Mouse (Mus musculus) CH12.LX (cell line): ENCODE data around the gene Spred2. TPM values are rescaled to one million over a fixed set of nuclear protein-coding genes. Genes with fewer than 3 reads are reported as not detected.

Source experiments
- DNase-seq: peaks from one replicate; pipeline ENCODE4 v3.0.0-alpha.2; 2013; ENCODE audit errors: extremely low read depth
- H3K27ac ChIP-seq: 2 replicates; pipeline ENCODE4 v1.5.1; 2012; ENCODE audit warnings: low read depth, mild to moderate bottlenecking, control low read depth, moderate library complexity; ENCODE audit not compliant: insufficient read depth
- H3K27me3 ChIP-seq: replicated peaks from 2 replicates; pipeline ENCODE3; 2012; ENCODE audit warnings: inconsistent platforms
- H3K36me3 ChIP-seq, 2 experiments: replicated peaks in 1 of 2; 2 replicates each; pipeline versions ENCODE3 to v1.6.1; 2012; ENCODE audit warnings: inconsistent platforms in 1 of 2, low read length in 1 of 2, mild to moderate bottlenecking in 1 of 2, mixed read lengths in 1 of 2, moderate library complexity in 1 of 2; ENCODE audit not compliant: control insufficient read depth in 1 of 2, insufficient read depth in 1 of 2
- H3K4me1 ChIP-seq, 2 experiments: 2 replicates each; pipeline ENCODE4 v1.6.1; 2012; ENCODE audit warnings: inconsistent platforms in 1 of 2, moderate library complexity in 1 of 2; ENCODE audit not compliant: insufficient read depth in 2 of 2, control insufficient read depth in 1 of 2
- H3K4me2 ChIP-seq: 2 replicates; pipeline ENCODE4 v1.6.1; 2012; ENCODE audit warnings: low read depth, mild to moderate bottlenecking, control low read depth; ENCODE audit not compliant: poor library complexity, insufficient read depth, severe bottlenecking
- H3K4me3 ChIP-seq, 3 experiments: fragments of 150-350 bp in 1 of 3; sonication (generic) in 1 of 3; replicated peaks in 1 of 3; 2 replicates each; pipeline versions ENCODE3 to v1.5.1; 2011 to 2012; ENCODE audit warnings: low read depth in 2 of 3, low read length in 2 of 3, mild to moderate bottlenecking in 2 of 3, moderate library complexity in 2 of 3, control low read depth in 1 of 3, improper control_type of control experiment in 1 of 3, inconsistent platforms in 1 of 3, mixed read lengths in 1 of 3; ENCODE audit not compliant: poor library complexity in 1 of 3
- H3K79me2 ChIP-seq: replicated peaks from 2 replicates; pipeline ENCODE4 v1.6.1; 2012; ENCODE audit warnings: mild to moderate bottlenecking, moderate library complexity; ENCODE audit not compliant: control insufficient read depth, poor library complexity, insufficient read depth, severe bottlenecking; ENCODE audit errors: extremely low read depth
- H3K9ac ChIP-seq: 2 replicates; pipeline ENCODE4 v1.6.1; 2012; ENCODE audit warnings: low read depth, mild to moderate bottlenecking, control low read depth, moderate library complexity; ENCODE audit not compliant: insufficient read depth
- H3K9me3 ChIP-seq: replicated peaks from 2 replicates; pipeline ENCODE3; 2012; ENCODE audit warnings: low read length, inconsistent platforms, mixed read lengths
- CHD1 ChIP-seq: IDR thresholded peaks from 2 replicates; pipeline ENCODE4 v1.6.1; 2012; ENCODE audit warnings: low read depth, low read length, improper control_type of control experiment, inconsistent platforms
- CHD2 ChIP-seq: IDR thresholded peaks from 2 replicates; pipeline ENCODE4 v1.6.1; 2011; ENCODE audit warnings: low read length, improper control_type of control experiment
- CTCF ChIP-seq, 2 experiments: IDR thresholded peaks in 1 of 2; conservative IDR thresholded peaks in 1 of 2; 2 replicates each; pipeline ENCODE4 v1.5.1; 2011 to 2012; ENCODE audit warnings: low read depth in 2 of 2, low read length in 2 of 2, improper control_type of control experiment in 1 of 2, inconsistent platforms in 1 of 2, mild to moderate bottlenecking in 1 of 2, moderate library complexity in 1 of 2
- E2F4 ChIP-seq: IDR thresholded peaks from 2 replicates; pipeline ENCODE4 v1.6.1; 2011; ENCODE audit warnings: low read depth, low read length, improper control_type of control experiment; ENCODE audit not compliant: insufficient replicate concordance
- ELF1 ChIP-seq: IDR thresholded peaks from 2 replicates; pipeline ENCODE4 v1.6.1; 2014; ENCODE audit warnings: low read depth, mild to moderate bottlenecking, inconsistent platforms, low read length, improper control_type of control experiment
- ETS1 ChIP-seq: conservative IDR thresholded peaks from 2 replicates; pipeline ENCODE4 v1.6.1; 2012; ENCODE audit warnings: low read depth, mild to moderate bottlenecking, inconsistent platforms, low read length, improper control_type of control experiment, moderate library complexity
- HCFC1 ChIP-seq: IDR thresholded peaks from 2 replicates; pipeline ENCODE4 v1.6.1; 2012; ENCODE audit warnings: low read depth, mild to moderate bottlenecking, inconsistent platforms, low read length, improper control_type of control experiment
- JUN ChIP-seq: IDR thresholded peaks from 2 replicates; pipeline ENCODE4 v1.6.1; 2011; ENCODE audit warnings: low read depth, mild to moderate bottlenecking, low read length, improper control_type of control experiment, moderate library complexity; ENCODE audit not compliant: insufficient read depth
- KAT2A ChIP-seq: IDR thresholded peaks from 2 replicates; pipeline ENCODE4 v1.6.1; 2012; ENCODE audit warnings: low read length, improper control_type of control experiment, inconsistent platforms; ENCODE audit not compliant: insufficient replicate concordance
- MAFK ChIP-seq: IDR thresholded peaks from 2 replicates; pipeline ENCODE4 v1.6.1; 2011; ENCODE audit warnings: low read length, improper control_type of control experiment; ENCODE audit not compliant: insufficient replicate concordance
- MEF2A ChIP-seq: IDR thresholded peaks from 2 replicates; pipeline ENCODE4 v1.6.1; 2014; ENCODE audit warnings: low read depth, mild to moderate bottlenecking, inconsistent platforms, low read length, improper control_type of control experiment, borderline replicate concordance
- NELFE ChIP-seq: IDR thresholded peaks from 2 replicates; pipeline ENCODE4 v1.6.1; 2011; ENCODE audit warnings: low read depth, low read length, improper control_type of control experiment
- NRF1 ChIP-seq: IDR thresholded peaks from 2 replicates; pipeline ENCODE4 v1.6.1; 2014; ENCODE audit warnings: low read depth, mild to moderate bottlenecking, inconsistent platforms, low read length, improper control_type of control experiment, moderate library complexity
- POLR2AphosphoS2 ChIP-seq: IDR thresholded peaks from 2 replicates; pipeline ENCODE4 v1.6.1; 2011; ENCODE audit warnings: low read depth, low read length, improper control_type of control experiment
- RAD21 ChIP-seq: IDR thresholded peaks from 2 replicates; pipeline ENCODE4 v1.6.1; 2011; ENCODE audit warnings: low read depth, mild to moderate bottlenecking, low read length, improper control_type of control experiment, moderate library complexity
- RCOR1 ChIP-seq: conservative IDR thresholded peaks from 2 replicates; pipeline ENCODE4 v1.6.1; 2012; ENCODE audit warnings: low read depth, mild to moderate bottlenecking, inconsistent platforms, low read length, improper control_type of control experiment
- SIN3A ChIP-seq: IDR thresholded peaks from 2 replicates; pipeline ENCODE4 v1.6.1; 2012; ENCODE audit warnings: low read length, improper control_type of control experiment, inconsistent platforms
- SMC3 ChIP-seq: IDR thresholded peaks from 2 replicates; pipeline ENCODE4 v1.6.1; 2011; ENCODE audit warnings: low read depth, low read length, improper control_type of control experiment
- USF1 ChIP-seq: IDR thresholded peaks from 2 replicates; pipeline ENCODE4 v1.6.1; 2014; ENCODE audit warnings: low read depth, mild to moderate bottlenecking, inconsistent platforms, low read length, improper control_type of control experiment
- USF2 ChIP-seq: conservative IDR thresholded peaks from 2 replicates; pipeline ENCODE4 v1.6.1; 2011; ENCODE audit warnings: low read depth, low read length, improper control_type of control experiment
- ZKSCAN1 ChIP-seq: IDR thresholded peaks from 2 replicates; pipeline ENCODE4 v1.6.1; 2012; ENCODE audit warnings: low read depth, inconsistent platforms, low read length, improper control_type of control experiment, borderline replicate concordance
- dilution Hi-C: fragments of 300-500 bp; cut with MboI; formaldehyde crosslinking; loops from 2 replicates; pipeline ENCODE4 v1.14.3; 2020; ENCODE audit warnings: low sequenced_read_pairs; ENCODE audit not compliant: extremely low pct_unique_long_range_greater_than_20kb, extremely low pct_ligation_motif_present
- in situ Hi-C: fragments of 300-500 bp; cut with MboI; formaldehyde crosslinking; loops from 3 replicates; pipeline ENCODE4 v1.14.3; 2019; ENCODE audit warnings: low sequenced_read_pairs, low pct_ligation_motif_present, low pct_unique_long_range_greater_than_20kb, mixed read lengths
- polyA plus RNA-seq: library from polyadenylated mRNA; unstranded; fragments of >175 nt; gene quantifications from 2 replicates; pipeline ENCODE4 v1.2.1, GENCODE M21; 2012; ENCODE audit warnings: low read depth; ENCODE audit not compliant: insufficient read length
- total RNA-seq, 2 experiments: library from RNA; depleted of rRNA; stranded (reverse); fragments of 300-350 nt in 1 of 2; fragments of >200 nt in 1 of 2; gene quantifications; 2 replicates each; pipeline ENCODE4 v1.2.3; 2012 to 2014

Gene Spred2
- total and polyA plus RNA-seq, 3 experiments = 1.4 to 15.8 (median 4.2) TPM

GRCm38 (mm10) chr11:19979338-19979737, 55.2 kb downstream of the Spred2 start:
- DNase-seq = no peak
- Histone ChIP-seq H3K27ac (no peak overlapping the region), H3K4me1 (peaks cover 7 to 50% of the 10 kb centered on the region in 2 experiments)

GRCm38 (mm10) chr11:19982113-19982512, 57.9 kb downstream of the Spred2 start:
- Histone ChIP-seq H3K4me3 (no peak overlapping the region), H3K27me3 (no peaks in the 10 kb centered on the region), H3K4me1 (peaks cover 18 to 69% of the 10 kb centered on the region in 2 experiments), H3K9me3 (no peaks in the 10 kb centered on the region), H3K79me2 (peaks cover 2% of the 10 kb centered on the region; the same call in 1 of the 2 replicates), H3K4me2 (no peak overlapping the region), H3K36me3 (peaks cover 0 to 29% of the 10 kb centered on the region in 2 experiments), H3K9ac (no peak overlapping the region), H3K27ac (no peak overlapping the region)
- in situ Hi-C loops = no loop called here
- no peak for TF ChIP-seq CHD1
- TF ChIP-seq SIN3A = no peak
- TF ChIP-seq POLR2AphosphoS2 = no peak
- no peak for TF ChIP-seq MEF2A
- no peak for TF ChIP-seq USF1
- no peak for TF ChIP-seq ETS1
- DNase-seq = no peak
- dilution Hi-C loops = no loop called here

More at GRCm38 (mm10) chr11:19979338-19979737, 55.2 kb downstream of the Spred2 start:
- peaks cover 0 to 34% of the 10 kb centered on the region in 2 experiments for H3K36me3 ChIP-seq
- H3K4me3 ChIP-seq = no peak overlapping the region
- dilution Hi-C loops (no loop called here), in situ Hi-C loops (loop anchor here (5.0 kb wide), 3 partner anchors 38 to 93 kb away; partner anchors contain the start of gene Spred2)
- H3K79me2 ChIP-seq = 0 out of 2 replicates have a peak, but pooled peaks cover 2% of the 10 kb centered on the region
- no peak overlapping the region for H3K9ac ChIP-seq
- no peaks in the 10 kb centered on the region for H3K9me3 ChIP-seq
- TF ChIP-seq JUN = no peak
- TF ChIP-seq CHD1 = no peak
- no peak overlapping the region for H3K4me2 ChIP-seq
- no peaks in the 10 kb centered on the region for H3K27me3 ChIP-seq

- Histone ChIP-seq H3K36me3 (peaks cover 0 to 29% of the 10 kb centered on the region in 2 experiments), H3K4me3 (no peak overlapping the region), H3K27ac (no peak overlapping the region), H3K4me2 (no peak overlapping the region), H3K9ac (no peak overlapping the region), H3K27me3 (no peaks in the 10 kb centered on the region), H3K9me3 (no peaks in the 10 kb centered on the region), H3K79me2 (peaks cover 2% of the 10 kb centered on the region; the same call in 1 of the 2 replicates), H3K4me1 (peaks cover 15 to 69% of the 10 kb centered on the region in 2 experiments)
- dilution Hi-C loops (no loop called here), in situ Hi-C loops (no loop called here)
- DNase-seq = no peak
- no peak for TF ChIP-seq CTCF (conservative IDR thresholded peaks at IDR 0.05 in 1 of 2, IDR thresholded peaks at IDR 0.05 in 1 of 2; ENCODE audit: low read depth in 2 of 2, low read length in 2 of 2)
- no peak for TF ChIP-seq NELFE
- no peak for TF ChIP-seq E2F4
- TF ChIP-seq USF1 = no peak
- TF ChIP-seq ELF1 = no peak
- TF ChIP-seq RCOR1 = no peak
- TF ChIP-seq USF2 = no peak
- TF ChIP-seq CHD2 = no peak
- TF ChIP-seq KAT2A = no peak
- TF ChIP-seq CHD1 = no peak
- no peak for TF ChIP-seq MAFK
- TF ChIP-seq ZKSCAN1 = no peak
- TF ChIP-seq RAD21 = no peak
- TF ChIP-seq JUN = no peak
- no peak for TF ChIP-seq NRF1
- no peak for TF ChIP-seq SMC3
- TF ChIP-seq MEF2A = no peak
- TF ChIP-seq HCFC1 = no peak
Observed at GRCm38 (mm10) chr11:19982779-19983178, 58.6 kb downstream of the Spred2 start.
